Mouse (Mus musculus): Measurements from ENCODE around the gene Saa2.

DNA sequence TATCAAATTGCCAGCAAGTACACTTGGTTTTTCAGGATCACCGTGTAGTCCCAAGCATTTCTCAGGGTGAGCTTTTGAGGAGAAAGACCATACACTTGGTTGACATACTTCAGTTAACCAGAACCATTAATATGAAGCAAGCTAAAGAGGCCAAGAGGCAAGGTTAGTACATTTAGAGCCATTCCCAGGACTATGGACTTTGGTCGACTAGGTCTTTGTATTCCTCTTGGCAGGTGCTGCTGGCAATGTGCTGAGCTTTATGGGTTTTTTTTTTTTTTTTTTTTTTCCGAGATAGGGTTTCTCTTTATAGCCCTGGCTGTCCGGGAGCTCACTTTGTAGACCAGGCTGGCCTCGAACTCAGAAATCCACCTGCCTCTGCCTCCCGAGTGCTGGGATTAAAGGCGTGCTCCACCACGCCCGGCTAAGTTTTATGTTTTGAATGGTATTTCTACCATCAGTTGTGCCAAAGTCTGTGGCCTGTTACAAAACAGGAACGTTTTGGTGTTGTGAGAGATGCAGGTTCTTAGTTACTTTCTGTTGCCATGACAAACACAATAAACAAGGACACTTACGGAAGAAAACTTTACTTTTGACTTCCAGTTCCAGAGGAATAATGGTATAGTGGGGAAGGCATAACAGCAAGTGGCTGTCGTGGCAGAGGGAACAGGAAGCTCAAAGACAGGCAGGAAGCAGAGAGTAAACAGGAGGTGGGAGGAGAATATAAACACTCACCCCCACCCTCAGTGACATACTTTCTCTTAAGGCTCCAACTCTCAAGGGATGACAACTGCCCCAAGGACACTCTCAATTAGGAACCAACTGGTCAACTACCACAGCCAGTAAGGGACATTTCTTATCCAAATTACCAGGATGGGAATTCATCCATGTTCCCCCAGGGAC, 12.8 kb upstream of the Saa2 start:
- TF ChIP-seq NELFE (IDR thresholded peaks at IDR 0.05; ENCODE audit: low read depth, low read length): no peak
- no peak for TF ChIP-seq CTCF (conservative IDR thresholded peaks at IDR 0.05 in 1 of 2, IDR thresholded peaks at IDR 0.05 in 1 of 2; ENCODE audit: low read depth in 2 of 2, low read length in 2 of 2)
- no peak for TF ChIP-seq SIN3A (IDR thresholded peaks at IDR 0.05; ENCODE audit: low read length)
- TF ChIP-seq E2F4 (IDR thresholded peaks at IDR 0.05; ENCODE audit: insufficient replicate concordance, low read depth, low read length): no peak
- no peak for TF ChIP-seq ZMIZ1 (IDR thresholded peaks at IDR 0.05; ENCODE audit: low read depth, low read length)
- TF ChIP-seq MAFK (IDR thresholded peaks at IDR 0.05; ENCODE audit: insufficient replicate concordance, low read length): no peak
- no peak for TF ChIP-seq ZC3H11A (IDR thresholded peaks at IDR 0.05; ENCODE audit: low read depth, low read length)
- TF ChIP-seq MAX (IDR thresholded peaks at IDR 0.05; ENCODE audit: low read length): no peak
- no peak for TF ChIP-seq POLR2A (IDR thresholded peaks at IDR 0.05; ENCODE audit: low read depth, low read length)
- no peak for TF ChIP-seq CHD2 (IDR thresholded peaks at IDR 0.05; ENCODE audit: low read length)

Data from CH12.LX (cell line).